24 mouse cellular contexts compared by ENCODE assay signal in the genomic region with DNA sequence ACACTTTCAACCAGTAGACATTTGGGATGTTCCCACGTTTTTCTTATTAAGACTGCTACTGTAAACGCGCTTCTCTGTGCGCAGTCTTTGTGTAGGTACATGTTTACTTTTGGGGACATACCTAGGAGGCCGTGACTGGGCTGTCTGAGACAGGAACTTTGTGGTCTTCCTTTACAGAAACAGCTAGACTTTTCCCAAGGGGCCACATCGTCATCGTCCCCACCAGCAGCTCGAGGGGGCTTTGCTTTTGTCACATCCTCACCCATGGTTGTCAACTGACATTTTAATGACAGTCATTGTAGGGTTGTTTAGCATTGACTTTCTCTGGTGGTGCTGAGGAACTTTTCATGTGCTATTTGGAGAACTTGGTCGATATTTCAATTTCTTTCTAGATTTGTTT. TPM values are rescaled to one million over a fixed set of nuclear protein-coding genes. Genes with fewer than 3 reads are reported as not detected.
"Had no signal": no experiment of that assay in that cellular context is flagged by ENCODE, and none has a peak within 500 bp of the region (broad histone marks: within the 10 kb centered on the region; RNA-seq: fewer than 3 reads in every experiment).

No protein-coding gene starts in this region.

- H3K4me3 ChIP-seq: midbrain, embryonic 10.5 days; midbrain, embryonic 12.5 days; myocyte; neural tube, embryonic 13.5 days; neural tube, embryonic 15.5 days; stomach, embryonic 15.5 days had no signal

- ATAC-seq: midbrain, embryonic 16.5 days had no signal

- H3K9me3 ChIP-seq: midbrain, embryonic 10.5 days; midbrain, embryonic 12.5 days; neural tube, embryonic 13.5 days; neural tube, embryonic 15.5 days; stomach, embryonic 15.5 days had no signal

- H3K27ac ChIP-seq: liver, embryonic 14.5 days; midbrain, embryonic 10.5 days; midbrain, embryonic 12.5 days; neural tube, embryonic 13.5 days; neural tube, embryonic 15.5 days; stomach, embryonic 15.5 days; stomach, postnatal 0 days had no signal

- H3K9ac ChIP-seq: liver, embryonic 14.5 days; lung, embryonic 14.5 days; midbrain, embryonic 12.5 days; neural tube, embryonic 13.5 days; neural tube, embryonic 15.5 days; stomach, embryonic 15.5 days had no signal

- H3K36me3 ChIP-seq: midbrain, embryonic 10.5 days; midbrain, embryonic 12.5 days; neural tube, embryonic 13.5 days; neural tube, embryonic 15.5 days; stomach, embryonic 15.5 days had no signal

- DNase-seq: lung, adult 18-20 months; lung, embryonic 14.5 days; lung, postnatal 10 days; lung, postnatal 4 days; midbrain, embryonic 14.5 days; retina, postnatal 1 day; right cerebral cortex, adult 18-20 months; right cerebral cortex, postnatal 25 days; right cerebral cortex, postnatal 4 days; thymus, adult 2 months; thymus, postnatal 25 days; thymus, postnatal 4 days had no signal

- H3K4me2 ChIP-seq: lung, embryonic 14.5 days; midbrain, embryonic 12.5 days; neural tube, embryonic 13.5 days; neural tube, embryonic 15.5 days; stomach, embryonic 15.5 days had no signal

RNA-seq across cellular contexts. Expression of gene Col6a6, which starts 3.3 kb away (rescaled TPM):
- total RNA-seq: megakaryocyte, adult 5-6 weeks; megakaryocyte-erythroid progenitor cell, adult 5-6 weeks had no signal
- polyA plus RNA-seq: small intestine, adult 2 months had no signal
